Mouse (Mus musculus) embryo, embryonic 11.5 days (tissue): Measurements from ENCODE around the gene Iqcf3.

Source experiments
- DNase-seq: peaks from one replicate; pipeline ENCODE4 v3.0.0-alpha.2; 2012; ENCODE audit warnings: low read depth, low spot score

Iqcf3 gene

DNA sequence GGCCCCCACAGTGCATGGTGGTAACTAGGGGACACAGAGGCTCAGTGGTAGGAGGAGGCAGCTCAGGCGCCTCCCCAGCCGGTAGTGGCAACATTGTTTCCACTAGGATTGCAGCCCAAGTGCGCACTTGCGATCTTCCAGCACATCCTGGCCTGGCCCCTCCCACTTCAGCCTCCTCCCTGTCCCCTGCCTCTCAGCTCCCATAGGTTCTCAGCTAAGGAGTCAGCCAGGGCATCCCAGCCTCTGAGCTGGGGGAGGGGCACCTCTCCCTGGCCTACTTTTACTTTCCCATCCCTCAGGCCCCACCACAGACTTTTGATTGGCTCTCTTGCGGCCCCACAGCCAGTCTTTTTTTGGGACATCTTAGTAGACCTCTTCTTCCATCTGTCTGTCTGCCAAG, 89.5 kb downstream of the Iqcf3 start:
- DNase-seq, result no peak

DNA sequence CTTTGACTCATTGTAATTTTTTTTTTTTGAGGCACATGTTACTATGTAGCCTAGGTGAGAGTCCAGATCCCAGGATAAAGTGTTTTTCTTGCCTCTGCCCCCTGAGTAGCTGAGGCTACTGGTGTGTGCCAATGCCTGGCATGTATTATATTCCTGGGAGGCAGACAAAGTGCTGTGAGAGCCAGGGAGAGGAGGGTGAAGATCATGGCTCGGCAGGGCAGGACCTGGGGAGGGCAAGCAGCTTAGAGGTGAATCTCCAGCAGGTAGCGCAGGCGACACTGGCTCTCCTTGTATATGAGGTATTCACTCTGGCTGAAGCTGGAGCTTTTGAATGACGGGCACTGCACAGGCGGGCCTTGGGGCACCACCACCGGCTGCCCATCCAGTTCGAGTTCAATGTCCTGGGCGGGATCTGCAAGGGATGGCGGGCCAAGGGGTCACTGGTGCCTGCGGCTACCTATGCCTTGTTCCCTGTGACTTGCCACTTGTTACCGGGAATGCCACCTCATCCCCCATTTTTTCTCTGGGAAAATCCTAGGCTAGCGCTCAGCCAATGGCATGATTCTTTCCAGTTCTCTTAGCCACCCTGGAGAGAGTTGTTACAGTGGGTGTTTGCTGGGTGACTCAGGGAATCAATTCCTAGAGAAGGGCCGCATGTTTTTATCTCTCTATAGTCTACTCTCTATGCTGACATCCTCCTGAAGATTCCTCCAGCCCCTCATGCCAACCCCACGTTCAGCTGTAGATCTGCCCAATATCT, 90.3 kb downstream of the Iqcf3 start:
- DNase-seq, result no peak

DNA sequence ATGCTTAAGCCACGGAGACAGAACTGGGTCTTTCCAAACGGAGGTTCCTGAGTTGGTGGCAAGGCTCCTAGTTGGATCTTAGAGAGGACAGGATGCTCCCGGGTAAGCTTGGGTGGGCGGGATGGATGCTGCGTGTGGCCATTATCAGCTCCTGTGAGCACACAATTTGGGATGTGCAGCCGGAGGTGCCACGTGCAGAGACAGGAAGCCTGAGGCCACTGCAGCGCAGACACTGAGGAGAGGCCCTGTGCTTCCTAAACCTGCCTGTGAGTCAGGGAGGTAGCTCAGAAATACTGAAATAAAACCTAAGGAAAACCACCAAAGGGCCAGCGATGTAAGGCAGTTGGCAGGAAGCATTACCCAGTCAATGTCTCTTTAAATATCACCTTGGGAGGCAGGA, 91.7 kb downstream of the Iqcf3 start:
- DNase-seq, result no peak

DNA sequence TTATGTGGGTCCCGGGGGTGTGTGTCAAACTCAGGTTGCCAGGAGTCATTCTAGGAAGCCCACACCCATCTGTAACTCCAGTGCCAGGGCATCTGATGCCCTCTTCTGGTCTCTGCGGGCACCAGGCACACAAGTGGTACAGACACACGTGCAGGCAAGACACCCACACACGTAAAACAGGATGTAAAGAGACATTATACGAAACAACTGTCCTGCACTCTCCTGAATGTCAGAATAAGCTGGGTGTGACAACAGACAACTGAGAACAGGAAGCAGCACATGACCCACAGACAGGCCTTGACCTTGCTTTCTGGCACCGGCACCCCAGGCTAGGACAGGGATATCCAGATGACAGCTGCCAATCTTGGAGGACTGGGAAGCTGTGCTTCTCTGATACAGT, 92.1 kb downstream of the Iqcf3 start:
- DNase-seq, result no peak

DNA sequence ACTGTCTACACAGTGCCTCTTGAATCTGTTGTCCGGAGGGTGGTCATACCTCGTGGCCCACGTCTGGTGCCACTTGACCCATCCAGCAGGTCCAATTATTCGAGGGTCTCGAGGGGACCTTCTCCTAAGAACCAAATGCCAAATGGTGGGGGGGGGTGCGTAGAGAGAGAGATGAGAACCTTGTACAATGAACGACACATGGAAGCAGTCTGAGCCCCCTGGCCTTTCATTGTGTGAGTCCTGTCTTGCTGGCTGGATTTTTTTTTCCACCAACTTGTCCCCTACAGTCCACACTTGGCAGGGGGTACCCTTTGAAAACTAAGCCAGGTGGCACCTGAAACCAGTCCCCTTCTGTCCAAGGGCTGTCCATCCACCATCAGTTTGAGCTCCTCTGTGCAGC, 93.7 kb downstream of the Iqcf3 start:
- no peak for DNase-seq

DNA sequence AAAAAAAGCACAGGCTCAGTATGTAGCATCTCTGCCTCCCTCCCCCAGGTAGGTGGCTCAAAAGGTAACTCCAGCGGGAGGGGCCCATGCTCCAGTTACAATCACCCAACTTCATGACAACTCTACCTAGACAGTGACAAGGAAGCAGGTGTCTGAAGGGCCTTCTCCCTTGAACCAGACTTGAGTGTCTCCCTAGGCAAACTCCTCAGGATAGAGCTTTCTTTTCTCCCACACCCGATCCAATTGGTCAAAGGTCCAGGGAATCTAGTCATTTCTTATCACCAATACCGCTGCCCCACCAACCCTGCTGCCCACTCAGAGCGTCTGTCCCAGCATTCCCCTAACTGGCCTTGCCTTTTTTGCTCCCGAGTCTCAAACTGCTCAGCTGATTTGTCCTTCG, 94.7 kb downstream of the Iqcf3 start:
- DNase-seq, result no peak

DNA sequence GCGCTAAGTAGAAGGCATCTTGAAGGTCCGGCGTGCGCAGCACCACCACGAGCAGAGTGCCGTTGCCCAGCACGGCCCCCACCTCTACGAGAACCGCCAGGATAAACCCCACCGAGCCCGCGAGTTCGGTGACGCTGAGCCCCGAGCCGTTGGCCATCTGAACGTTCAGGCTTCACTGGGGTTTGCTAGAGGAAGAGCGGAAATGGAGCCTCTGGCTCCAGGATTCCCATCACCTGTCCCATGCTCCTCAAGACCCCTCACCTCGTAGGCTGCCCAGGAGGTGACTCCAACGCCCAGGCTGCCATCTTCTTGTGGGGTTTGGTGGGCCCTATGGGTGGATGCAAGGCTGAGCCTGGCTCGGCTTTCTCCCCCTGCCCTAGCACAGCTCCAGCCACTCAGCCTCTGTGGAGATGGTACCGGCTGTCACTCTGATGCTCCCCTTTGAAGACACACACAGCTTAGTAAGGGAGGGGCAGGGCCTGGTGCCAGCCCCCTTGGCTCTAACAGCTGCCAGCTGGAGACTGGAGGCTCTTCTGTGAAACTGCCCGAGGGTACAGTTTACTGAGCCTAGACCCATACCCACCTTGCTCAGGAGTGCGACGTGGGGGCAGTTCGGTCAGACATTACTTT, 95.7 kb downstream of the Iqcf3 start, which contains the start of gene Gpr62:
Gpr62 (minus strand) TSS at position 368 of the 630 bp plus-strand sequence.
- DNase-seq, result no peak

DNA sequence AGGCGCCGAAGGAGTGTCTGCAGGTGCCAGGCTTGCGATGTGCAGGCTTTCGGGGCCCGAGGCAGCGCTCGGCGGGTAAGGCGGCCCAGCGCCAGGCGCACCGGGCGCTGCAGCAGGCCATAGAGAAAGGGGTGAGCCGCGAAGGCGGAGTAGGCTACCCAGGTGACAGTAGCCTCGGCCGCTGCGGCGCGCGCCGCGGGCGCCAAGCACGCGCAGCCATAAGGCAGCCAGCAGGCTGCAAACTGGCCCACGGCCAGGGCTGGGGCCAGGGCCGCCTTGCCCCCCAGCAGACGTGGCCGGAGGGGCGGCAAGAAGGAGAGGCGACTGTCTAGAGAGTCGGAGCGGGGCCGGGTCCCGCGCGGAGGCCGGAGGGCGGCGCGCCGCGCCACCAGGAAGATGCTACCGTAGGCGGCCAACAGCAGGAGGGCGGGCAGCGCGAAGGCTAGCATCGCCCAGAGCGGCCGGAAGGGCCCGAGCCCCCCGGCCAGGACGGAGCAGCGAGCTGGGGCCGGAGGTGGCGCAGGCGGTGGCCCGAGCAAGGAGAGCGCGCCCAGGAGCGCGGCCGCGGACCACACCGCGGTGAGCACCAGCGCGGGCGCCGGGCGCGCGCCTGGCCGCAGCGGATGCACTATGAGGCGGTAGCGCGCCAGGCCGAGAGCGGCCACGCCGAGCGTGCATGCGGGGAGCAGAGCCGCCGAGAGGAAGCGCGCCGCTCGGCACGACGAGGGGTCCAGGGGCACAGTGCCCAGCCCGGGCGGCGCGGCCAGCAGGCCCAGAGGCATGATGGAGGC, 96.5 kb downstream of the Iqcf3 start:
- no peak for DNase-seq

DNA sequence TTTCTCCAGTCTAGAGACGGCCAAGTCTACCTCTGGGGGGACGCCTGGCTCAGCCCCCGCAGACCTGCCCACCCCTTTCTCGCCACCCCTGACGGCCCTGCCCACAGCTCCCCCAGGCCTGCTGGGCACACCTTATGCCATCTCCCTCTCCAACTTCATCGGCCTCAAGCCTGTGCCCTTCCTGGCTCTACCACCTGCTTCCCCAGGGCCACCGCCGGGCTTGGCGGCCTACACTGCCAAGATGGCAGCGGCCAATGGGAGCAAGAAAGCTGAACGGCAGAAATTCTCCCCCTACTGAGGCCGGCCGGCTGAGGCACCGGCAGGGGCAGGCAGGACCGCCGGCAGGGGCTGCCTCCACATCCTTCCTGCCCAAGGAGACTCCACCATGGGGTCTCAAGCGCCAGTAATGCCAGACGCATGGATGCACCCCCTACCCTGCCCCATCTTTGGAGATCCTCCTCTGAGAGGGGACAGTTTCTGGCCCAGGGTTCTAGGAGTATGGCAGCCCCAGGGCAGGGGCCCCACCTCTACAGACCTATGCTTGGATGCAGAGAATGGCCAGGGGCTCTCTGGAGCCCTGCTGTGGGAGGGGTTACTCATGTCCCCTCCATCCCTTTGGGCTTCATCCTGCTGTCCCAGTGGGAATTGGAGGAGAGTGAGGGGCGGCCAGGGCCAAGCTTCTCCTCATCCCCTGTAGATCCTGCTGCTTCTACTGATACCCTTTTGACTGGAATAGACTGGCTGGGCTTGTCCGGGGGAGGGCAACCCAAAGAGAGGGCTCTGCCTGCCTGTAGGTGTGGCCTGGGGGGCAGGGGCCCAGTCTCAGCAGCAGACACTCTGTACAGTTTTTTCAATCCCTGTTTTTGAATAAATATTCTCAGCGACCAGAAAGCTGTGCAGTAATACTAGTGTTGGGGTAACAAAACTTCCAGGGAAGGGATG, 98.0 kb downstream of the Iqcf3 start:
- no peak for DNase-seq

DNA sequence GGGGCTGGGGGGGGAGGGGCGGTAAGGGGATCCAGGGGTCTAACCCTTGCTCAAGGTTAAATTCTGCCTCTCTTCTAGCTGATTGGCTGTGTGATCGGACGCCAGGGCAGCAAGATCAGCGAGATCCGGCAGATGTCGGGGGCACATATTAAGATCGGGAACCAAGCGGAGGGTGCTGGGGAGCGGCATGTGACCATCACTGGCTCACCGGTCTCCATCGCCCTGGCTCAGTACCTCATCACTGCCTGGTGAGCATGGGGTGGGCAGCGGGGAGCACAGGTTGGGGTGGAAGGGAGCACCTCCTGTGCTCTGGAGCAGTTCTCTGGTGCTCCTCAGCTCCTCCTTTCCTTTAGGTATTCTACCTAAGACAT, 99.0 kb downstream of the Iqcf3 start:
- no peak for DNase-seq

DNA sequence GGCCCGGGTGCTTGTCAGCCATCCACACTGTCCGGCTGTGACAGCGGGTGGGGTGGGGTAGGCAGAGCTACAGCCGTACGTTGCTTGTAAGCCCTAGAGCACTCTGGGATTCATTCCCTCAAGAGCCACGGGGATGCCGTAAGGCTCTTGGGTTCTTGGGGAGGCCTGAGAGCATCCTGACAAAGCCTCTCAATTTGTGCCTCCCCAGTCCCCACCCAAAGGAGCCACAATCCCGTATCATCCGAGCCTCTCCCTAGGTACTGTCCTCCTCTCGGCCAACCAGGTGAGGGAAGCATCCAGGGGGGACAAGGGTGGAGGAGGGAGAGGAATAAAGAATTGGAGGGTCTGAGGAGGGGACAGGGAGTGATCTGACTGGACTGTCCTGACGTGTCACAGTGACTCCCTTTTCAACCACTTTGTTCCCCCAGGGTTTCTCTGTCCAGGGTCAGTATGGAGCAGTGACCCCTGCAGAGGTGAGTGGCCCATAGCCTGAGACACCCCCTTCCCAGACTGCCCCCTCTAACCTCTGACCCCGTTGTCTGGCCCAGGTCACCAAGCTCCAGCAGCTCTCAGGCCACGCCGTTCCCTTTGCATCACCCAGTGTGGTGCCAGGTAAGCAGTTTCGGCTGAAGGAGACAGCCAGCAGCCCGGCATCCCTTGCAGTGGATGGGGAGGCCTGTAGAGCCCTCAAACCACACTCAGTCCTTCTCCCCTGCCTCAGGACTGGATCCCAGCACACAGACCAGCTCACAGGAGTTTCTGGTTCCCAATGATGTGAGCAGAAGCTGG, 99.6 kb downstream of the Iqcf3 start:
- no peak for DNase-seq

DNA sequence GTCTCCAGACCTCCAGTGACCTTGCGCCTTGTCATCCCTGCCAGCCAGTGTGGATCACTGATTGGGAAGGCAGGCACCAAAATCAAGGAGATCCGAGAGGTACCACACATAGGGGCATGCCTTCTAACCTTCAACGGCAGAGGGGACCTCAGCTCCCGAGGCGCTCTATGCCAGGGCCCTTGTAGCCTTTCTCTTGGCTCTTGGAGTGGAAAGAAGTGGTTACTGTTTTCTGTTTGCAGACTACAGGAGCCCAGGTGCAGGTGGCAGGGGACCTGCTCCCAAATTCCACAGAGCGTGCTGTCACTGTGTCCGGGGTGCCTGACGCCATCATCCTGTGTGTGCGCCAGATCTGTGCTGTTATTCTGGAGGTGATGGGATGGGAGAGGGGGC, 100.4 kb downstream of the Iqcf3 start:
- no peak for DNase-seq

DNA sequence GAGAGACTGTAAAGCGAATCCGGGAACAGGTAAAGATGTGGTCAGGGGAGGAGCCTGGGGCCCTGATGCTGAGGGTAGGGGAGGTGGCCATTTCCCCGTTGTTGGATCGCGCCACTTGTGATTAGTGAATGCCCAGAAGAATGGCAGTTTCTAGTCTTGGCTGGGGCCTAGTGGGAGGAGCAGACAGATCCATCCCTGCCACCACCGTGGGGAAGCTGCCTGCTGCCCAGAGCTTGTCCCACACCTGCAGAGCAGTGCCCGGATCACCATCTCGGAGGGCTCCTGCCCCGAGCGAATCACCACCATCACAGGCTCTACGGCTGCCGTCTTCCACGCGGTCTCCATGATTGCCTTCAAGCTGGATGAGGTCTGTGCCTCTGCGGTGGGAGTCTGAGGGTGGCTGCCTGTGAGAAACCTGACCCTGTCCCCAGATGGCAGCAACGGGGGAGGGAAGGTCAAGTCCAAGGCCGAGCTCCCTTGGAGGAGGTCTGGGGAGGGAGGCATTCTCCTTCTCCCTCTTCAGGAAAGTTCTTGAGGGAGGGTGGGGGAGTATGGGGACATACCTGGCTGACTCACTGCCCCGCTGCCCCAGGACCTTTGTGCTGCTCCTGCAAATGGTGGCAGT, 100.9 kb downstream of the Iqcf3 start:
- no peak for DNase-seq

DNA sequence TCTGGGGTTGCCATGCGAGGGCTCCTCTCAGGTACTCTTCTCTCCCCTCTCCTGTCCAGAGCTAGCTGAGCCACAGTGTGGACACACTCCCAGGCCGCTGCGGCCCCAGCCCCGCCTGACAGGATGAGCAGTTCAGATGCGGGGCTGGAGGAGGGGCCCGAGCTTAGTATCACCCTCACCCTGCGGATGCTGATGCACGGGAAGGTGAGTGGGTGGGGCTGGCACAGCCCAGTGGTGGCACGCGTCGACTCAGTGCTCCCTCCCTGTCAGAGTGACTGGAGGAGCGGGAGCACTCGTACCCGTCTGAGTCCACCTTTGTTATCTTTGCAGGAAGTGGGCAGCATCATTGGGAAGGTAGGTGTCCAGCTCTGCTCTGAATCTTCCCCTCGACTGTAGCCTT, 101.5 kb downstream of the Iqcf3 start:
- DNase-seq, result no peak

DNA sequence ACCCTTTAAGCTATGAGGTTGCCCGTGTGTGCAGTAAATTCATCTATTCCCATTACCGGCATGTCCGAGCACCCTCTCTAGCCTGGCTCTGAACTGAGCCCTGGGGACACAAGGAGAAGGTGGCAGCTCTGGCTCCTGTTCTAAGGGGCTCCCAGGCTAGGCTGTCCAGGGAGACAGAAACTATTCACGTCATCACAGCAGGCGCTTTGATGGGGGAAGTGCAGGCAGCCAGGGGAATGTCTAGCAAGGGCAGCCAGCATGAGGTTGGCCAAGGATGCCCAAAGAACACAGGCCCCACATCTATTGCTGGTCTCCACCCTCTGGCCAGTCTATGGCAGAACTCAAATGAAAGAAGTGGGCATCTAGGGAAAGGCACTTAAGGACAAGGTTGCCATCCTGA, 103.5 kb downstream of the Iqcf3 start:
- no peak for DNase-seq

DNA sequence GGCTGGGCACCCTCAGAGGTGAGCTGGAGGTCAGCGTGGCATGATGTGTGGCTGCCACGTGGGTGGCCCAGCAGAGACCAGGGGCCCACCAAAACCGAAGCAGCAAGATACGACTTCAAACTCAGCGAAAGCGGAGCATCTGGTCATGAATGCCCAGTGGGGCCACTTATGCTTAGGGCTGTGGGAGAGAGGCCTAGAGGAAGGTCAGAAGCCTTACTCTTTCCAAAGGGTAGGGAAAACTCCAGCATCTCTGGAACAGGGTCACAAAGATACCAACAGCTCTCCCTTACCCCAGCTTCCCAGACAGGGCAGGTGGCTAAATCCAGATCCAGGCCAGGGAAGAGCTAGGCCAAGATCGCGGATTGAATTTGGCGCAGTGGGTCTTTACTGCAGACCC, 104.3 kb downstream of the Iqcf3 start:
- DNase-seq, result no peak

DNA sequence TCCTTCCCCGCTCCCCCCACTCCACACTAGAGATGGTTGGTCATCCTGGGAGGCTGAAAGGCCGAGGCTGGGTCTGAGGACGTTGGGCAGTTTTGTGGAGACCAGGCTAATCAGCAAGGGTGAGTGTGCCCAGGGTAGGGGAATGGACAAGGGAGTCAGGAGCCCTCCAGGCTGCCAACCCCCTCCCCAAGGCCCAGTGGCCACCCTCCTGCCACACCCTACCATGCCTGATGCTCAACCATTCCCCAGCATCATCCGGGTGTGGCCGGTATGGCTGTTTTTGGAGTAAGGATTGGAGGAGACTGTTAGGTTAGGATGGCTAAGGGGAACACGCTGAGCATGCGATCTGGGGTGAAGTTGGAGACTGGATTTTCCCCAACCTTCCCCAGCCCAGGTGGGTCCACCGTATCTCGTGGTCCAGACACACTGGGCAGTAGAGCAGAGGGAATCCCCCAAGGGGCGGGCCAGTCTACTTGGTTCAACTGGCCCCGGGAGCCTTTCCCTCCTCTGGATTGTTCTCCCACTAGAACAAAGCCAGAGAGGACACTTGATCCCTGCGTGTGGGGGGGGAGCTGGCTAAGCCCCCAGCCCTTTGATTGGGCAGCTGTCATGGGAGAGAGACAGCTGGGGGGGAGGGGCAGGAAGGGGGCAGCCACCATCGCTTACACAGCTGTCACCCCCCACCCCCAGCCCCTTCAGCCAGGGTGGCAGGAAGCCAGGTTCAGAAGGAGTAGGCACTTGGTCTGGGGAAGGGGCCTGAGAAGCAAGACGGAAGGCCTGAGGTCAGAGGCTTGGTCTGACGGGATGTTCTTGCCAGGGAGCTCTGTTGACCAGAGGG, 104.9 kb downstream of the Iqcf3 start:
- no peak for DNase-seq

DNA sequence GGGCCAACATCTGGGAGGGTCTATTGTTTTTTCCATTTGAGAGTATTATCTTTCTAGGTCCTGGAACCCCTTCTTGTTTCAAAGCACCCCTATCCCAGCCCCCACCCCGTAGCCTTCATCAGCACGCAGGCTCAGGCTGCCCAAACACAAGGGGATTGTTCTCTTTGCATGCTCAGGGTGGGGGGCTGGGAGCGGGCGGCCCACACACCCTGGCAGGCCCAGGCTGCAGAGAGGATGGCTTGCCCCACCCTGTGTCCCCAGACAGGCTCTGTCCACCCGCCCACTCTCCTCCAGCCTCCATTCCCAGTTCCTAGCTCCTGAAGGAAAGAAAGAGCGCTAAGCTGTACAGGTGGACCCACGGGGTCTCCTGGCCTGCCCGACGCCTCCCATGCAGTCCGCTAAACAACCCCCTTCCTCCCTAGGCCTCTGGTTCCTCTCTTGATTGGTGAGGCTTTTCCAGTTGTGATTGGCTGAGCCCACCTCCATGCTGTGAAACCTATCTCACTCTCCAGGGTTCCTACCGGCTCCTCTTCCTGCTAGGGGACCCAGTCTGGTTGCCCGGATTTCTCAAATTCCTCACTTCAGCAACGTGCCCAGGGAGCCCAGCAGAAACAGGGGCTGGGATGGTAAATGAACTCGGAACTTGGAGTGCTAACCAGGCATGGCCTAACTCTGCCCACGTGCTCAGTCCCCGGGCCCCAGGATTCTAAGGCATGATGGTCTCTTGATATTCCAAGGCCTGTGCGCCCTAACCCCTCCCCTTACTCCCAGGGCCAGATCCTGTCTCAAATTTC, 106.3 kb downstream of the Iqcf3 start:
- no peak for DNase-seq
